Comparison of ENCODE assay signal across 10 mouse cellular contexts in the genomic region with DNA sequence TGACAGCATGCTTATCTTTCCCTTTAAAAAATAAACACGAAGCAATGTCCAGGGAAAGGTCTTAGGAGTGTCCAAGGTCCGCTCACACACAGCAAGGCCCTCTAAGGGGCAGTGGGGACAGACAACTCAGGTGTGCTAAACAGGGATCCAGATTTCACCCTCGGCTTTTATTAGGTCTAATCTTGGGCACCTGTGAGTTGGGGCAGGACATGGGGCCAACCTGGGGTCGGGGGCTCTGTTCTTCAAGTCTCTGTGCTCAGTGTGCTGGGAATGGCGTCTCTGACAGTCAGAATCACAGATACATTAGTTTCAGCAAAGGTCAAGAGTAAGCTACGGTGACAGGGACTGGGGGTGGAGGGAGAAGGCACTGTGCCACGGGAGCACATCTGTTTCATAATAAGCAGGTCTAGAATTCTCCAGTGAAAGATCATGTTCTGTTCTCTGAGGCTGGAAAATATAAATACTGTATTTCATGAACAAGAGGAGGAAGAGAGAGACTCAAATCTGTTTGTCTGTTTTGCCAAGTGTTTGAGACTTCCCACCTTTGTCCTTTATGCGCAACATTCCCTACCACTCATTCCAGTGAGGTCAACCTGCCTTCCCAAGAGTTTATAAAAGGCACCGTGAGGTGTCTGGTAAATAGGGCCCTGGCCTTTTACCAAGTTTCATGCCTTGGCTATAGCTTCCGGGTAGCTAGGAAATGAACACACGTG. TPM values are rescaled to one million over a fixed set of nuclear protein-coding genes. Genes with fewer than 3 reads are reported as not detected.
DNase-seq lines count a peak whose midpoint lies in the region; ATAC-seq lines count a peak whose summit lies in the region.
"Had no signal": no experiment of that assay in that cellular context is flagged by ENCODE, and none has a peak within 500 bp of the region (broad histone marks: within the 10 kb centered on the region; RNA-seq: fewer than 3 reads in every experiment).

No protein-coding gene starts in this region.

- H3K27me3 ChIP-seq in heart, embryonic 11.5 days (ENCODE audit: control insufficient read depth, insufficient read depth, low read length), result no peaks in the 10 kb centered on the region
- no peaks in the 10 kb centered on the region for H3K27me3 ChIP-seq in heart, embryonic 15.5 days
- H3K27me3 ChIP-seq in lung, embryonic 15.5 days, result no peaks in the 10 kb centered on the region
- H3K27me3 ChIP-seq: CH12.LX had no signal

- H3K9ac ChIP-seq in heart, embryonic 11.5 days (ENCODE audit: low read depth, low read length), result no peak overlapping the region
- H3K9ac ChIP-seq in heart, embryonic 15.5 days, result peak overlapping the region; percentile 3; the same call in 1 of the 2 replicates
- H3K9ac ChIP-seq in lung, embryonic 15.5 days, result no peak overlapping the region

- no peak overlapping the region for H3K4me2 ChIP-seq in heart, embryonic 11.5 days
- H3K4me2 ChIP-seq in heart, embryonic 15.5 days, result no peak overlapping the region
- H3K4me2 ChIP-seq in lung, embryonic 15.5 days, result no peak overlapping the region

- DNase-seq in heart, adult 8-10 months (ENCODE audit: low spot score), result no peak
- DNase-seq in brain, adult 2 months (ENCODE audit: low read depth, low spot score), result peak; percentile 44
- DNase-seq in urinary bladder, postnatal 36 days (ENCODE audit: low spot score in 2 of 2), result no peak
- DNase-seq in thymus, postnatal 4 days, result no peak
- DNase-seq: spleen, adult 18-20 months had no signal

- no peak for ATAC-seq in heart, embryonic 11.5 days (replicated peaks; ENCODE audit: insufficient number of reproducible peaks, low FRiP score, low TSS enrichment)
- ATAC-seq in heart, embryonic 15.5 days (replicated peaks; ENCODE audit: insufficient number of reproducible peaks, insufficient read depth, low FRiP score, low read depth), result no peak
- no peak for ATAC-seq in lung, embryonic 15.5 days (ENCODE audit: borderline replicate concordance, extremely low read depth, low FRiP score, low TSS enrichment)
- ATAC-seq in megakaryocyte, adult 5-6 weeks (ENCODE audit: poor library complexity, severe bottlenecking), result no peak

- H3K27ac ChIP-seq in heart, embryonic 11.5 days (ENCODE audit: low read depth, low read length), result peak overlapping the region; percentile 74
- peak overlapping the region; percentile 82 for H3K27ac ChIP-seq in heart, embryonic 15.5 days
- peak overlapping the region; percentile 2; the same call in 1 of the 2 replicates for H3K27ac ChIP-seq in lung, embryonic 15.5 days

- H3K9me3 ChIP-seq in heart, embryonic 11.5 days (replicated peaks; ENCODE audit: control insufficient read depth, low read length), result no peaks in the 10 kb centered on the region
- no peaks in the 10 kb centered on the region for H3K9me3 ChIP-seq in heart, embryonic 15.5 days (replicated peaks)
- no peaks in the 10 kb centered on the region for H3K9me3 ChIP-seq in lung, embryonic 15.5 days

- 59% methylated on average over 11 of the region's 11 CpGs for WGBS in heart, embryonic 11.5 days (ENCODE audit: insufficient replicate concordance)
- 43% methylated on average over 11 of the region's 11 CpGs for WGBS in heart, embryonic 15.5 days
- 46% methylated on average over 11 of the region's 11 CpGs for WGBS in lung, embryonic 15.5 days

- peaks cover 3% of the 10 kb centered on the region; the same call in 1 of the 2 replicates for H3K36me3 ChIP-seq in heart, embryonic 11.5 days (ENCODE audit: control insufficient read depth, insufficient read depth, low read length)
- 0 out of 2 replicates have a peak, but pooled peaks cover 4% of the 10 kb centered on the region for H3K36me3 ChIP-seq in heart, embryonic 15.5 days
- H3K36me3 ChIP-seq in lung, embryonic 15.5 days, result no peaks in the 10 kb centered on the region

- no peak overlapping the region for H3K4me3 ChIP-seq in heart, embryonic 11.5 days (ENCODE audit: low read depth, low read length)
- no peak overlapping the region for H3K4me3 ChIP-seq in heart, embryonic 15.5 days
- no peak overlapping the region for H3K4me3 ChIP-seq in lung, embryonic 15.5 days

- H3K4me1 ChIP-seq in heart, embryonic 11.5 days (ENCODE audit: control insufficient read depth, insufficient read depth, low read length), result peaks cover 25% of the 10 kb centered on the region
- H3K4me1 ChIP-seq in heart, embryonic 15.5 days (replicated peaks), result peaks cover 46% of the 10 kb centered on the region
- peaks cover 27% of the 10 kb centered on the region; the same call in 1 of the 2 replicates for H3K4me1 ChIP-seq in lung, embryonic 15.5 days

RNA-seq across cellular contexts. Expression of a gene that starts 55.1 kb away (rescaled TPM):
- 1.4 and 2.2 TPM in 2 replicates for polyA plus RNA-seq in heart, embryonic 11.5 days (2014; fragmentation: Nextera tagmentation; extraction: Ambion mirVana)
- 1 to 10 TPM; 3.9 to 4.4 (median 4.3) TPM for total RNA-seq in heart, adult 8-10 months (2022)
- polyA plus RNA-seq in heart, embryonic 15.5 days (2015; fragmentation: Nextera tagmentation; extraction: Ambion mirVana), result 1.5 and 1.7 TPM in 2 replicates
- 3.0 and 3.1 TPM in 2 replicates for polyA plus RNA-seq in lung, embryonic 15.5 days (2015; fragmentation: Nextera tagmentation; extraction: Ambion mirVana)
- total RNA-seq in megakaryocyte, adult 5-6 weeks (2015), result 1.4 and 1.8 TPM in 2 replicates
- total RNA-seq in megakaryocyte, adult 5-6 weeks (2017), result 1.6 and 2.0 TPM in 2 replicates

Comparison
In these comparisons a context has a peak if more than half of its experiments do, and no peak if none do; other contexts are left out.
1. H3K27ac ChIP-seq: peak in every context shown above with its lines; median percentile 82 in heart, embryonic 15.5 days; 74 in heart, embryonic 11.5 days; 2 in lung, embryonic 15.5 days.